Mouse (Mus musculus) liver, adult 2 months (tissue): Measurements from ENCODE around the gene Gm10322.

ENCODE experiments used
- CTCF ChIP-seq: fragments of 200-500 bp; IDR thresholded peaks from 2 replicates; pipeline ENCODE4 v1.5.1; 2011; ENCODE audit warnings: low read depth, low read length, control low read depth
- POLR2A ChIP-seq: fragments of 200-500 bp; IDR thresholded peaks from 2 replicates; pipeline ENCODE4 v1.6.1; 2011; ENCODE audit warnings: low read length, control low read depth; ENCODE audit not compliant: insufficient read depth; ENCODE audit errors: extremely low read depth

DNA sequence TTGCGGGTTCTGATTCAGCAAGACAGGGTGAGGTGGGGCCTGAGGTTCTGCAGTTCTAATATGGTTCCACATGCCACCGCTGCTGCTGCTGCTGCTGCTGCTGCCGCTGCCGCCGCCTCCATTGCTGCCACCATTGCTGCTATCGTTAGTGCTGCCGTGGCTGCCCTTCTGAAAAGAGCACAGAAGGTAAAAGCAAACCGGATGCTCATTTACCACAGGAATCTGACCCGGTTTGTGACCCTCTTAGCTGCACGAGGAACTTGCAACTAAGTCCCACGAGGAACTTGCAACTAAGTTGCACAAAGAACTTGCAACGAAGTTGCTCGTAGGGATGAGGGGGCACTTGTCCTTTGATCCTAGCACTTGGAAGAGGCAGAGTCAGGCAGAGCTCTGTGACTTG is 40.9 kb downstream of the Gm10322 start:
- TF ChIP-seq POLR2A (no peak), CTCF (no peak)
